Comparison of ENCODE assay signal across 29 mouse cellular contexts in genomic region chr6:148398888-148399287, GRCm38 (mm10). TPM values are rescaled to one million over a fixed set of nuclear protein-coding genes. Genes with fewer than 3 reads are reported as not detected.
DNase-seq lines count a peak whose midpoint lies in the region; ATAC-seq and TF ChIP-seq lines count a peak whose summit lies in the region.
"Had no signal": no experiment of that assay in that cellular context is flagged by ENCODE, and none has a peak within 500 bp of the region (broad histone marks: within the 10 kb centered on the region; RNA-seq: fewer than 3 reads in every experiment).

No protein-coding gene starts in this region.

- H3K4me1 ChIP-seq in heart, embryonic 14.5 days (ENCODE audit: control insufficient read depth in 2 of 2, insufficient read depth in 2 of 2, low read length in 2 of 2) = peaks cover 15 to 25% of the 10 kb centered on the region in 2 experiments
- H3K4me1 ChIP-seq in heart, embryonic 10.5 days = peaks cover 12% of the 10 kb centered on the region; the same call in 1 of the 2 replicates
- H3K4me1 ChIP-seq in lung, postnatal 0 days (ENCODE audit: insufficient read depth, low read depth, low read length) = peaks cover 2% of the 10 kb centered on the region; the same call in 1 of the 2 replicates
- H3K4me1 ChIP-seq in lung, adult 2 months (ENCODE audit: control insufficient read depth, insufficient read depth, low read length) = peaks cover 22% of the 10 kb centered on the region
- H3K4me1 ChIP-seq in forebrain, embryonic 15.5 days = no peaks in the 10 kb centered on the region
- H3K4me1 ChIP-seq: embryonic facial prominence, embryonic 10.5 days; forebrain, embryonic 10.5 days; limb, embryonic 10.5 days; liver, embryonic 15.5 days; midbrain, embryonic 15.5 days; stomach, embryonic 15.5 days had no signal

- H3K9me3 ChIP-seq in heart, embryonic 14.5 days (ENCODE audit: control insufficient read depth, low read length) = no peaks in the 10 kb centered on the region
- no peaks in the 10 kb centered on the region for H3K9me3 ChIP-seq in heart, embryonic 10.5 days
- no peaks in the 10 kb centered on the region for H3K9me3 ChIP-seq in lung, postnatal 0 days (ENCODE audit: low read length)
- no peaks in the 10 kb centered on the region for H3K9me3 ChIP-seq in forebrain, embryonic 15.5 days
- H3K9me3 ChIP-seq: embryonic facial prominence, embryonic 10.5 days; forebrain, embryonic 10.5 days; hindbrain, embryonic 10.5 days; limb, embryonic 10.5 days; liver, embryonic 15.5 days; midbrain, embryonic 15.5 days; neural tube, embryonic 13.5 days; stomach, embryonic 15.5 days had no signal

- 21% methylated on average over 2 of the region's 2 CpGs for WGBS in heart, embryonic 14.5 days
- WGBS in heart, embryonic 10.5 days = 75% methylated on average over 2 of the region's 2 CpGs
- WGBS in lung, postnatal 0 days = 49% methylated on average over 2 of the region's 2 CpGs
- WGBS in lung, adult 2 months = 43% methylated on average over 2 of the region's 2 CpGs
- 90% methylated on average over 2 of the region's 2 CpGs for WGBS in forebrain, embryonic 15.5 days

- no peak overlapping the region for H3K4me3 ChIP-seq in heart, embryonic 14.5 days (ENCODE audit: control insufficient read depth in 1 of 2, insufficient read depth in 1 of 2, low read depth in 1 of 2, low read length in 2 of 2)
- no peak overlapping the region for H3K4me3 ChIP-seq in heart, embryonic 10.5 days
- no peak overlapping the region for H3K4me3 ChIP-seq in lung, postnatal 0 days (ENCODE audit: low read depth, low read length)
- no peak overlapping the region for H3K4me3 ChIP-seq in lung, adult 2 months (replicated peaks; ENCODE audit: extremely low read depth, low read depth, low read length)
- H3K4me3 ChIP-seq in forebrain, embryonic 15.5 days = no peak overlapping the region
- H3K4me3 ChIP-seq: embryonic facial prominence, embryonic 10.5 days; forebrain, embryonic 10.5 days; hindbrain, embryonic 10.5 days; left cerebral cortex, adult 2 months; limb, embryonic 10.5 days; liver, embryonic 15.5 days; midbrain, embryonic 15.5 days; neural tube, embryonic 13.5 days; stomach, embryonic 15.5 days had no signal

- peak overlapping the region; percentile 64 to 68 for H3K27ac ChIP-seq in heart, embryonic 14.5 days (replicated peaks in 1 of 2; ENCODE audit: control insufficient read depth in 1 of 2, insufficient read depth in 1 of 2, low read depth in 2 of 2, low read length in 2 of 2)
- H3K27ac ChIP-seq in heart, embryonic 10.5 days = no peak overlapping the region
- no peak overlapping the region for H3K27ac ChIP-seq in lung, postnatal 0 days (ENCODE audit: low read length)
- no peak overlapping the region for H3K27ac ChIP-seq in forebrain, embryonic 15.5 days (replicated peaks)
- H3K27ac ChIP-seq: embryonic facial prominence, embryonic 10.5 days; forebrain, embryonic 10.5 days; hindbrain, embryonic 10.5 days; left cerebral cortex, adult 2 months; limb, embryonic 10.5 days; liver, embryonic 15.5 days; macrophage; midbrain, embryonic 15.5 days; neural tube, embryonic 13.5 days; stomach, embryonic 15.5 days had no signal

- no peak for TF ChIP-seq CTCF in lung, postnatal 0 days (IDR thresholded peaks at IDR 0.05)
- TF ChIP-seq CTCF in lung, adult 2 months (IDR thresholded peaks at IDR 0.05; ENCODE audit: insufficient read depth, low read length) = no peak

- no peak for DNase-seq in frontal cortex, postnatal 36 days (ENCODE audit: low spot score in 2 of 2)
- DNase-seq in heart, embryonic 10.5 days (ENCODE audit: low spot score) = no peak
- DNase-seq in lung, postnatal 0 days (ENCODE audit: low spot score) = peak; percentile 52
- no peak for DNase-seq in lung, adult 2 months
- DNase-seq in cerebellum, adult 11 months = no peak
- DNase-seq: adrenal gland, adult 8-10 months; cerebellum, adult 9-10 months; forebrain, postnatal 0 days; kidney, postnatal 4 days; layer of hippocampus, adult 9-11 months; liver; thymus, postnatal 25 days had no signal

- ATAC-seq in frontal cortex, adult (ENCODE audit: low TSS enrichment) = peak; percentile 64
- no peak for ATAC-seq in heart, embryonic 14.5 days (ENCODE audit: insufficient number of reproducible peaks, insufficient read depth, low FRiP score, low read depth)
- peak; percentile 35; the same call in 1 of the 2 replicates for ATAC-seq in lung, postnatal 0 days
- no peak for ATAC-seq in forebrain, embryonic 15.5 days (replicated peaks)
- ATAC-seq: CD4-positive, CD25-positive, alpha-beta regulatory T cell, adult 4 months; forebrain, postnatal 0 days; hindbrain, embryonic 16.5 days; intestine, embryonic 16.5 days; midbrain, embryonic 15.5 days; Patski had no signal

- no peak overlapping the region for H3K9ac ChIP-seq in heart, embryonic 14.5 days (ENCODE audit: low read length)
- H3K9ac ChIP-seq in lung, postnatal 0 days (replicated peaks; ENCODE audit: low read depth) = no peak overlapping the region
- H3K9ac ChIP-seq in forebrain, embryonic 15.5 days (replicated peaks) = no peak overlapping the region
- H3K9ac ChIP-seq: forebrain, postnatal 0 days; liver, embryonic 15.5 days; midbrain, embryonic 15.5 days; neural tube, embryonic 13.5 days; stomach, embryonic 15.5 days had no signal

- TF ChIP-seq POLR2A in lung, adult 2 months (IDR thresholded peaks at IDR 0.05; ENCODE audit: borderline replicate concordance, extremely low read depth, low read depth, low read length) = no peak

- TF ChIP-seq EP300 in lung, postnatal 0 days (IDR thresholded peaks at IDR 0.05) = no peak

- H3K4me2 ChIP-seq in heart, embryonic 14.5 days (ENCODE audit: low read length) = no peak overlapping the region
- H3K4me2 ChIP-seq in lung, postnatal 0 days (replicated peaks; ENCODE audit: low read depth, low read length) = no peak overlapping the region
- no peak overlapping the region for H3K4me2 ChIP-seq in forebrain, embryonic 15.5 days (replicated peaks)
- H3K4me2 ChIP-seq: liver, embryonic 15.5 days; midbrain, embryonic 15.5 days; neural tube, embryonic 13.5 days; stomach, embryonic 15.5 days had no signal

- H3K36me3 ChIP-seq in heart, embryonic 14.5 days (ENCODE audit: control insufficient read depth, insufficient read depth, low read length) = no peaks in the 10 kb centered on the region
- no peaks in the 10 kb centered on the region for H3K36me3 ChIP-seq in heart, embryonic 10.5 days
- H3K36me3 ChIP-seq in lung, postnatal 0 days (ENCODE audit: insufficient read depth, low read length) = no peaks in the 10 kb centered on the region
- no peaks in the 10 kb centered on the region for H3K36me3 ChIP-seq in forebrain, embryonic 15.5 days
- H3K36me3 ChIP-seq: embryonic facial prominence, embryonic 10.5 days; forebrain, embryonic 10.5 days; hindbrain, embryonic 10.5 days; limb, embryonic 10.5 days; liver, embryonic 15.5 days; midbrain, embryonic 15.5 days; neural tube, embryonic 13.5 days; stomach, embryonic 15.5 days had no signal

- H3K27me3 ChIP-seq in heart, embryonic 14.5 days (ENCODE audit: control insufficient read depth, insufficient read depth, low read length) = no peaks in the 10 kb centered on the region
- H3K27me3 ChIP-seq in heart, embryonic 10.5 days (ENCODE audit: insufficient read depth, poor library complexity, severe bottlenecking) = no peaks in the 10 kb centered on the region
- no peaks in the 10 kb centered on the region for H3K27me3 ChIP-seq in lung, postnatal 0 days (replicated peaks; ENCODE audit: insufficient read depth, low read length)
- H3K27me3 ChIP-seq in forebrain, embryonic 15.5 days = no peaks in the 10 kb centered on the region
- H3K27me3 ChIP-seq: liver, embryonic 15.5 days; midbrain, embryonic 15.5 days; neural tube, embryonic 13.5 days; Patski; stomach, embryonic 15.5 days had no signal

RNA-seq across cellular contexts. Expression of gene Tmtc1, which starts 45.3 kb away (rescaled TPM):
- 3.8 and 4.1 TPM in 2 replicates for polyA plus RNA-seq in heart, embryonic 14.5 days (2014; fragmentation: Nextera tagmentation; extraction: Ambion mirVana)
- polyA plus RNA-seq in heart, embryonic 10.5 days (2016; fragmentation: Nextera tagmentation; extraction: Ambion mirVana) = 1.1 and 1.4 TPM in 2 replicates
- polyA plus RNA-seq in lung, postnatal 0 days (2015; fragmentation: Nextera tagmentation; extraction: Ambion mirVana) = 2.2 and 2.7 TPM in 2 replicates
- 41.0 and 46.3 TPM in 2 replicates for polyA plus RNA-seq in lung, adult 2 months (2012; rRNA removed)
- 2.6 TPM in 2 replicates for polyA plus RNA-seq in forebrain, embryonic 15.5 days (2015; fragmentation: Nextera tagmentation; extraction: Ambion mirVana)
- polyA plus RNA-seq: CD4-positive, CD25-positive, alpha-beta regulatory T cell, adult 4 months; macrophage had no signal

Comparison
In these comparisons a context has a peak if more than half of its experiments do, and no peak if none do; other contexts are left out.
1. H3K27ac ChIP-seq: peak in heart, embryonic 14.5 days (2 of 2); none in heart, embryonic 10.5 days (single experiment), lung, postnatal 0 days (single experiment) and forebrain, embryonic 15.5 days (single experiment).
2. ATAC-seq: peak in frontal cortex, adult (single experiment) and lung, postnatal 0 days (single experiment); none in heart, embryonic 14.5 days (single experiment) and forebrain, embryonic 15.5 days (single experiment).